Mouse (Mus musculus) testis, adult 2 months (tissue): ENCODE data around the gene B430306N03Rik.

Experiments used
- CTCF ChIP-seq: fragments of 200-500 bp; IDR thresholded peaks from 2 replicates; pipeline ENCODE4 v1.5.1; 2012; ENCODE audit warnings: low read depth, mild to moderate bottlenecking, inconsistent platforms, low read length, moderate library complexity; ENCODE audit not compliant: control insufficient read depth, insufficient read depth, insufficient replicate concordance
- POLR2A ChIP-seq: fragments of 200-500 bp; IDR thresholded peaks from 2 replicates; pipeline ENCODE4 v1.6.1; 2012; ENCODE audit warnings: low read depth, mild to moderate bottlenecking, inconsistent platforms, low read length, moderate library complexity; ENCODE audit not compliant: control insufficient read depth

- no peak for TF ChIP-seq POLR2A
- no peak for TF ChIP-seq CTCF
Measured at GRCm38 (mm10) chr17:48272158-48272557, 43.8 kb upstream of the B430306N03Rik start.
